Mouse (Mus musculus) ES-E14 (cell line): ENCODE data around the gene Ythdf2. TPM values are rescaled to one million over a fixed set of nuclear protein-coding genes. Genes with fewer than 3 reads are reported as not detected.

Experiments
- DNase-seq: peaks from one replicate; pipeline ENCODE4 v3.0.0-alpha.2; 2013; ENCODE audit warnings: low read depth, low spot score
- H3K27ac ChIP-seq: 2 replicates; pipeline ENCODE4 v1.5.1; 2012; ENCODE audit warnings: low read depth, mild to moderate bottlenecking, low read length, moderate library complexity, mixed read lengths; ENCODE audit not compliant: poor library complexity, insufficient read depth, severe bottlenecking
- H3K36me3 ChIP-seq: 2 replicates; pipeline ENCODE4 v1.6.1; 2012; ENCODE audit warnings: mild to moderate bottlenecking, low read length, moderate library complexity, mixed read lengths; ENCODE audit not compliant: control insufficient read depth, poor library complexity, insufficient read depth, severe bottlenecking
- H3K4me1 ChIP-seq, 2 experiments: fragments of 150-350 bp in 1 of 2; sonication (generic) in 1 of 2; 2 replicates each; pipeline ENCODE4 v1.6.1; 2012; ENCODE audit warnings: low read length in 2 of 2, mild to moderate bottlenecking in 1 of 2, mixed read lengths in 1 of 2; ENCODE audit not compliant: control insufficient read depth in 2 of 2, insufficient read depth in 2 of 2, poor library complexity in 1 of 2
- H3K4me3 ChIP-seq, 2 experiments: fragments of 150-350 bp in 1 of 2; sonication (generic) in 1 of 2; 2 replicates each; pipeline ENCODE4 v1.5.1; 2012; ENCODE audit warnings: low read length in 2 of 2, low read depth in 1 of 2, mild to moderate bottlenecking in 1 of 2, mixed read lengths in 1 of 2; ENCODE audit not compliant: insufficient read depth in 1 of 2, poor library complexity in 1 of 2, severe bottlenecking in 1 of 2
- H3K9ac ChIP-seq: 2 replicates; pipeline ENCODE4 v1.6.1; 2012; ENCODE audit warnings: low read depth, mild to moderate bottlenecking, low read length, mixed read lengths; ENCODE audit not compliant: poor library complexity, insufficient read depth, severe bottlenecking
- H3K9me3 ChIP-seq: fragments of 150-350 bp; sonication (generic); 2 replicates; pipeline ENCODE4 v1.6.1; 2012; ENCODE audit warnings: low read depth, mild to moderate bottlenecking, low read length; ENCODE audit not compliant: control insufficient read depth, insufficient read depth
- CHD2 ChIP-seq: IDR thresholded peaks from 2 replicates; pipeline ENCODE4 v1.6.1; 2014; ENCODE audit warnings: mild to moderate bottlenecking, low read depth, low read length, inconsistent platforms
- HCFC1 ChIP-seq: IDR thresholded peaks from 2 replicates; pipeline ENCODE4 v1.6.1; 2012; ENCODE audit warnings: low read length, inconsistent platforms, borderline replicate concordance; ENCODE audit not compliant: insufficient read depth
- MAFK ChIP-seq: IDR thresholded peaks from 2 replicates; pipeline ENCODE4 v1.6.1; 2014; ENCODE audit warnings: mild to moderate bottlenecking, low read depth, low read length, inconsistent platforms; ENCODE audit not compliant: insufficient read depth
- ZC3H11A ChIP-seq: IDR thresholded peaks from 2 replicates; pipeline ENCODE4 v1.6.1; 2012; ENCODE audit warnings: low read depth, mild to moderate bottlenecking, inconsistent platforms, low read length, borderline replicate concordance
- ZNF384 ChIP-seq: IDR thresholded peaks from 2 replicates; pipeline ENCODE4 v1.6.1; 2012; ENCODE audit warnings: low read depth, low read length, inconsistent platforms
- in situ Hi-C, 2 experiments: fragments of 600-800 bp; cut with MboI; formaldehyde crosslinking; loops; one replicate each; pipeline ENCODE4 v1.15.1; 2025; ENCODE audit warnings: low sequenced_read_pairs in 2 of 2, inconsistent platforms in 1 of 2; ENCODE audit not compliant: unreplicated experiment in 2 of 2
- total RNA-seq: library from RNA; depleted of rRNA; stranded (reverse); fragments of 300-350 nt; gene quantifications from 2 replicates; pipeline ENCODE4 v1.2.3, GENCODE M21; 2012

Gene Ythdf2
- total RNA-seq, 1 experiment = 67.7 TPM

- peaks cover 2 to 8% of the 10 kb centered on the region in 2 experiments; a peak in 2 of 4 replicates for H3K4me1 ChIP-seq
- DNase-seq = no peak
- H3K27ac ChIP-seq = no peak overlapping the region
- no peak for TF ChIP-seq CHD2
- no peak for TF ChIP-seq HCFC1
- no peak for TF ChIP-seq ZC3H11A
- TF ChIP-seq ZNF384 = no peak
- H3K4me3 ChIP-seq = no peak overlapping the region
- no peak overlapping the region for H3K9ac ChIP-seq
- H3K36me3 ChIP-seq = no peaks in the 10 kb centered on the region
- no peaks in the 10 kb centered on the region for H3K9me3 ChIP-seq
- in situ Hi-C loops = no loop called here
Measured at GRCm38 (mm10) chr4:132166350-132167290, 45.5 kb downstream of the Ythdf2 start.

- H3K9me3 ChIP-seq = no peaks in the 10 kb centered on the region
- peaks cover 0 to 3% of the 10 kb centered on the region in 2 experiments; a peak in 1 of 4 replicates for H3K4me1 ChIP-seq
- H3K4me3 ChIP-seq = no peak overlapping the region
- H3K27ac ChIP-seq = no peak overlapping the region
- H3K9ac ChIP-seq = no peak overlapping the region
- no peaks in the 10 kb centered on the region for H3K36me3 ChIP-seq
- in situ Hi-C loops = no loop called here
- DNase-seq = no peak
- TF ChIP-seq HCFC1 (no peak), ZNF384 (no peak), CHD2 (no peak), MAFK (no peak), ZC3H11A (no peak)
Measured at GRCm38 (mm10) chr4:132165691-132166090, 46.4 kb downstream of the Ythdf2 start.

- no peak overlapping the region for H3K4me3 ChIP-seq
- no peaks in the 10 kb centered on the region for H3K9me3 ChIP-seq
- no peak for DNase-seq
- H3K9ac ChIP-seq = no peak overlapping the region
- peaks cover 6 to 12% of the 10 kb centered on the region in 2 experiments for H3K4me1 ChIP-seq
- TF ChIP-seq HCFC1 = no peak
- TF ChIP-seq ZNF384 = no peak
- TF ChIP-seq CHD2 = no peak
- no peak for TF ChIP-seq MAFK
- no peak for TF ChIP-seq ZC3H11A
- in situ Hi-C loops = no loop called here
- H3K27ac ChIP-seq = no peak overlapping the region
- H3K36me3 ChIP-seq = no peaks in the 10 kb centered on the region
Measured at GRCm38 (mm10) chr4:132156941-132157622, 55.0 kb downstream of the Ythdf2 start.

GRCm38 (mm10) chr4:132154877-132155670 lies 57.0 kb downstream of the Ythdf2 start:
- Histone ChIP-seq H3K9me3 (no peaks in the 10 kb centered on the region), H3K27ac (no peak overlapping the region), H3K36me3 (no peaks in the 10 kb centered on the region), H3K4me3 (no peak overlapping the region), H3K4me1 (peaks cover 6 to 12% of the 10 kb centered on the region in 2 experiments), H3K9ac (no peak overlapping the region)
- DNase-seq = peak; percentile 89
- in situ Hi-C loops = no loop called here
- no peak; the same call in 1 of the 2 replicates for TF ChIP-seq ZNF384
- 0 out of 2 replicates have a peak, but pooled peaks have one; percentile 19 for TF ChIP-seq MAFK
- TF ChIP-seq CHD2 = 0 out of 2 replicates have a peak, but pooled peaks have one; percentile 16
